8 mouse cellular contexts compared by ENCODE assay signal in genomic region chr8:44936481-44936961, GRCm38 (mm10). TPM values are rescaled to one million over a fixed set of nuclear protein-coding genes. Genes with fewer than 3 reads are reported as not detected.
DNase-seq lines count a peak whose midpoint lies in the region; ATAC-seq and TF ChIP-seq lines count a peak whose summit lies in the region.

No protein-coding gene starts in this region.

- H3K36me3 ChIP-seq in E14TG2a.4 (ENCODE audit: insufficient read depth, low read length), result peaks cover 13% of the 10 kb centered on the region
- H3K36me3 ChIP-seq in forebrain, embryonic 13.5 days (ENCODE audit: poor library complexity, severe bottlenecking), result peaks cover 5% of the 10 kb centered on the region; the same call in 1 of the 2 replicates
- H3K36me3 ChIP-seq in liver, embryonic 15.5 days (replicated peaks), result no peaks in the 10 kb centered on the region

- ATAC-seq in cerebellum, adult (ENCODE audit: insufficient number of reproducible peaks, low FRiP score, low TSS enrichment), result no peak
- no peak for ATAC-seq in forebrain, embryonic 13.5 days
- ATAC-seq in liver, embryonic 15.5 days (ENCODE audit: insufficient read depth), result no peak
- no peak for ATAC-seq in inflammation-experienced regulatory T-cells, adult 6 months

- peak overlapping the region; percentile 91 for H3K4me3 ChIP-seq in E14TG2a.4 (replicated peaks; ENCODE audit: low read length)
- H3K4me3 ChIP-seq in forebrain, embryonic 13.5 days, result peak overlapping the region; percentile 78
- H3K4me3 ChIP-seq in liver, embryonic 15.5 days (replicated peaks), result peak overlapping the region; percentile 58; the same call in 1 of the 2 replicates

- H3K9ac ChIP-seq in forebrain, embryonic 13.5 days, result peak overlapping the region; percentile 75
- H3K9ac ChIP-seq in liver, embryonic 15.5 days, result no peak overlapping the region

- no peak for TF ChIP-seq CTCF in E14TG2a.4 (conservative IDR thresholded peaks at IDR 0.05; ENCODE audit: low read length)

- H3K27ac ChIP-seq in forebrain, embryonic 13.5 days, result peak overlapping the region; percentile 83
- H3K27ac ChIP-seq in liver, embryonic 15.5 days (replicated peaks), result no peak overlapping the region

- peaks cover 25% of the 10 kb centered on the region for H3K27me3 ChIP-seq in E14TG2a.4 (ENCODE audit: insufficient read depth, low read length)
- no peaks in the 10 kb centered on the region for H3K27me3 ChIP-seq in forebrain, embryonic 13.5 days
- H3K27me3 ChIP-seq in liver, embryonic 15.5 days, result peaks cover 66% of the 10 kb centered on the region

- peaks cover 45% of the 10 kb centered on the region for H3K4me1 ChIP-seq in E14TG2a.4 (replicated peaks; ENCODE audit: low read depth, low read length)
- peaks cover 21% of the 10 kb centered on the region for H3K4me1 ChIP-seq in forebrain, embryonic 13.5 days
- no peaks in the 10 kb centered on the region for H3K4me1 ChIP-seq in liver, embryonic 15.5 days (replicated peaks)

- H3K4me2 ChIP-seq in forebrain, embryonic 13.5 days, result peak overlapping the region; percentile 85
- H3K4me2 ChIP-seq in liver, embryonic 15.5 days, result peak overlapping the region; percentile 58

- H3K9me3 ChIP-seq in E14TG2a.4 (ENCODE audit: low read length), result peaks cover 5% of the 10 kb centered on the region
- no peaks in the 10 kb centered on the region for H3K9me3 ChIP-seq in forebrain, embryonic 13.5 days (replicated peaks)
- no peaks in the 10 kb centered on the region for H3K9me3 ChIP-seq in liver, embryonic 15.5 days (replicated peaks)

- peak; percentile 33 for DNase-seq in cerebellum, adult 9-11 months
- DNase-seq in c-Kit-positive CD71-positive TER-119-positive erythroid progenitor cells, embryonic 14.5 days (ENCODE audit: low spot score), result no peak
- DNase-seq in urinary bladder, postnatal 14 days (ENCODE audit: low spot score), result no peak

- WGBS in forebrain, embryonic 13.5 days, result under 1% methylated on average over 16 of the region's 16 CpGs
- 4% methylated on average over 16 of the region's 16 CpGs for WGBS in liver, embryonic 15.5 days (ENCODE audit: insufficient replicate concordance)

RNA-seq across cellular contexts. Expression of gene Fat1, which starts 1.3 kb away (rescaled TPM):
- polyA plus RNA-seq in forebrain, embryonic 13.5 days (2015; fragmentation: Nextera tagmentation; extraction: Ambion mirVana), result 10.0 and 14.2 TPM in 2 replicates
- 0.91 and 1.2 TPM in 2 replicates for polyA plus RNA-seq in liver, embryonic 15.5 days (2015; fragmentation: Nextera tagmentation; extraction: Ambion mirVana)
- not detected for polyA plus RNA-seq in inflammation-experienced regulatory T-cells, adult 6 months (2017; shearing (Covaris generic))
